Mouse (Mus musculus): ENCODE data around the gene Catsper4. TPM values are rescaled to one million over a fixed set of nuclear protein-coding genes. Genes with fewer than 3 reads are reported as not detected.

Gene Catsper4
- total RNA-seq, 2 experiments from 2014 or later: not detected

GRCm38 (mm10) chr4:134202904-134203303 lies 24.3 kb downstream of the Catsper4 start, which contains the start of gene Gm7534:
TSS of gene Gm7534 (minus strand) at chr4:134203004.
- intact Hi-C loops (cut with DNase I): no loop called here
- DNase-seq (ENCODE audit: low spot score in 2 of 2): no peak

- DNase-seq (ENCODE audit: low spot score in 2 of 2): no peak
- intact Hi-C loops (cut with DNase I): no loop called here
Observed at GRCm38 (mm10) chr4:134199371-134199770, 27.8 kb downstream of the Catsper4 start.

- intact Hi-C loops (cut with DNase I): loop anchor here (2.0 to 5.0 kb wide), 3 partner anchors 61 to 166 kb away; partner anchors contain the start of genes Gm30191, Pdik1l and Zfp593
- no peak for DNase-seq (ENCODE audit: low spot score in 2 of 2)
Observed at GRCm38 (mm10) chr4:134186268-134186667, 40.9 kb downstream of the Catsper4 start.

- intact Hi-C loops (cut with DNase I): loop anchor here (5.0 kb wide), 2 partner anchors 62 to 167 kb away; partner anchors contain the start of genes Gm30191 and Zfp593
- DNase-seq (ENCODE audit: low spot score in 2 of 2): no peak
Observed at GRCm38 (mm10) chr4:134185569-134185968, 41.6 kb downstream of the Catsper4 start.

- no peak for DNase-seq (ENCODE audit: low spot score in 2 of 2)
- intact Hi-C loops (cut with DNase I): no loop called here
Observed at GRCm38 (mm10) chr4:134183711-134184110, 43.5 kb downstream of the Catsper4 start.

GRCm38 (mm10) chr4:134181825-134182224 lies 45.4 kb downstream of the Catsper4 start:
- intact Hi-C loops (cut with DNase I): no loop called here
- no peak for DNase-seq (ENCODE audit: low spot score in 2 of 2)

- intact Hi-C loops (cut with DNase I): no loop called here
- DNase-seq (ENCODE audit: low spot score in 2 of 2): no peak
Observed at GRCm38 (mm10) chr4:134181112-134181511, 46.1 kb downstream of the Catsper4 start.

- DNase-seq (ENCODE audit: low spot score in 2 of 2): peak; percentile 48 to 57
- intact Hi-C loops (cut with DNase I): no loop called here
Observed at GRCm38 (mm10) chr4:134172391-134172790, 54.8 kb downstream of the Catsper4 start.

- intact Hi-C loops (cut with DNase I): no loop called here
- DNase-seq (ENCODE audit: low spot score in 2 of 2): no peak
Observed at GRCm38 (mm10) chr4:134166906-134167305, 60.3 kb downstream of the Catsper4 start.

- intact Hi-C loops (cut with DNase I): no loop called here
- no peak for DNase-seq (ENCODE audit: low spot score in 2 of 2)
Observed at GRCm38 (mm10) chr4:134165548-134166465, 61.4 kb downstream of the Catsper4 start.

- no peak for DNase-seq (ENCODE audit: low spot score in 2 of 2)
- intact Hi-C loops (cut with DNase I): no loop called here
Observed at GRCm38 (mm10) chr4:134165024-134165423, 62.2 kb downstream of the Catsper4 start.

GRCm38 (mm10) chr4:134164591-134164990 lies 62.6 kb downstream of the Catsper4 start:
- intact Hi-C loops (cut with DNase I): no loop called here
- DNase-seq (ENCODE audit: low spot score in 2 of 2): no peak

Other genes starting within 250 kb of the Catsper4 start
- gene Dhdds, start 226.5 kb downstream of the Catsper4 start, total RNA-seq (2021): 10 to 100 TPM; 61.0 to 63.6 TPM
- not detected for gene Lin28a, start 208.5 kb downstream of the Catsper4 start, total RNA-seq (2021)
- gene Zfp683, start 173.5 kb downstream of the Catsper4 start, total RNA-seq (2021): not detected
- gene Crybg2, start 166.6 kb downstream of the Catsper4 start, total RNA-seq (2021): 1 to 10 TPM; 1.3 to 1.4 TPM
- 1 to 10 TPM in 1 of 2 experiments, under 1 TPM in 1; 0.99 to 2.4 TPM for gene Cd52, start 132.3 kb downstream of the Catsper4 start, total RNA-seq (2021)
- 10 to 100 TPM; 22.6 to 25.0 TPM for gene Ubxn11, start 124.8 kb downstream of the Catsper4 start, total RNA-seq (2021)
- 100 to 1,000 TPM; 204 to 214 TPM for gene Sh3bgrl3, start 98.6 kb downstream of the Catsper4 start, total RNA-seq (2021)
- 10 to 100 TPM in 1 of 2 experiments, 1 to 10 TPM in 1; 9.5 to 10.5 TPM for gene Cep85, start 40.3 kb downstream of the Catsper4 start, total RNA-seq (2021)
- not detected for gene Gm7534, start 24.4 kb downstream of the Catsper4 start, total RNA-seq (2021)
- under 1 TPM in 1 of 2 experiments, not detected in 1; 0.24 TPM for gene Cnksr1, start 11.0 kb upstream of the Catsper4 start, total RNA-seq (2021)
- not detected for gene E130218I03Rik, start 16.3 kb upstream of the Catsper4 start, total RNA-seq (2021)
- 10 to 100 TPM in 1 of 2 experiments, 1 to 10 TPM in 1; 10.0 to 12.5 TPM for gene Zfp593, start 18.2 kb upstream of the Catsper4 start, total RNA-seq (2021)
- not detected for gene Gm30191, start 19.6 kb upstream of the Catsper4 start, total RNA-seq (2021)
- 1 to 10 TPM; 3.8 to 4.3 TPM for gene Grrp1, start 26.7 kb upstream of the Catsper4 start, total RNA-seq (2021)
- 10 to 100 TPM; 16.1 to 16.4 TPM for gene Pdik1l, start 60.5 kb upstream of the Catsper4 start, total RNA-seq (2021)
- gene Trim63, start 87.7 kb upstream of the Catsper4 start, total RNA-seq (2021): under 1 TPM; 0.40 to 0.86 TPM
- gene Slc30a2, start 115.8 kb upstream of the Catsper4 start, total RNA-seq (2021): under 1 TPM in 1 of 2 experiments, not detected in 1; 0.17 TPM
- gene Extl1, start 156.5 kb upstream of the Catsper4 start, total RNA-seq (2021): 10 to 100 TPM; 52.3 to 53.7 TPM
- gene Pafah2, start 168.9 kb upstream of the Catsper4 start, total RNA-seq (2021): 10 to 100 TPM; 10.9 to 12.3 TPM
- gene Stmn1, start 240.9 kb upstream of the Catsper4 start, total RNA-seq (2021): 1,000 to 10,000 TPM; 1,227 to 1,286 TPM